In genomic region chr8:78940049-78940448, GRCm38 (mm10) we compare ENCODE assay signal across 19 mouse cellular contexts.
DNase-seq lines count a peak whose midpoint lies in the region; ATAC-seq and TF ChIP-seq lines count a peak whose summit lies in the region.
"Had no signal": no experiment of that assay in that cellular context is flagged by ENCODE, and none has a peak within 500 bp of the region (broad histone marks: within the 10 kb centered on the region; RNA-seq: fewer than 3 reads in every experiment).

No protein-coding gene starts in this region.

- H3K36me3 ChIP-seq in heart, embryonic 12.5 days, result no peaks in the 10 kb centered on the region
- no peaks in the 10 kb centered on the region for H3K36me3 ChIP-seq in stomach, postnatal 0 days (ENCODE audit: control insufficient read depth, insufficient read depth, low read length)
- H3K36me3 ChIP-seq in hindbrain, embryonic 16.5 days (ENCODE audit: control insufficient read depth, insufficient read depth, low read length), result no peaks in the 10 kb centered on the region
- H3K36me3 ChIP-seq: embryonic facial prominence, embryonic 10.5 days; G1E; limb, embryonic 15.5 days; neural tube, embryonic 12.5 days had no signal

- ATAC-seq in heart, embryonic 12.5 days (ENCODE audit: insufficient number of reproducible peaks, low FRiP score), result no peak
- no peak for ATAC-seq in stomach, postnatal 0 days (ENCODE audit: low FRiP score, low TSS enrichment)
- ATAC-seq in hindbrain, embryonic 16.5 days, result no peak
- ATAC-seq: forebrain, embryonic 14.5 days; inflammation-experienced regulatory T-cells, adult 6 months had no signal

- TF ChIP-seq CTCF in stomach, postnatal 0 days (IDR thresholded peaks at IDR 0.05; ENCODE audit: low read depth), result no peak

- peak; percentile 89 for DNase-seq in heart, adult 11 months
- peak; percentile 32 for DNase-seq in 416B (ENCODE audit: low read depth)
- peak; percentile 16 for DNase-seq in adrenal gland, postnatal 10 days
- DNase-seq in heart, postnatal 4 days, result peak; percentile 31
- no peak for DNase-seq in stomach, postnatal 0 days (ENCODE audit: low spot score)
- DNase-seq in kidney, postnatal 14 days, result no peak
- DNase-seq: cerebellum, adult 11 months; cerebellum, postnatal 25 days; kidney, adult 9 months; kidney, postnatal 4 days; lung, postnatal 14 days had no signal

- H3K27ac ChIP-seq in heart, embryonic 12.5 days (ENCODE audit: poor library complexity, severe bottlenecking), result no peak overlapping the region
- H3K27ac ChIP-seq in stomach, postnatal 0 days (replicated peaks), result no peak overlapping the region
- no peak overlapping the region for H3K27ac ChIP-seq in hindbrain, embryonic 16.5 days (ENCODE audit: low read depth, low read length)
- H3K27ac ChIP-seq: embryonic facial prominence, embryonic 10.5 days; limb, embryonic 15.5 days; neural tube, embryonic 12.5 days had no signal

- no peak overlapping the region for H3K9ac ChIP-seq in heart, embryonic 12.5 days
- no peak overlapping the region for H3K9ac ChIP-seq in stomach, postnatal 0 days (ENCODE audit: low read length)
- no peak overlapping the region for H3K9ac ChIP-seq in hindbrain, embryonic 16.5 days (ENCODE audit: low read depth, low read length)
- H3K9ac ChIP-seq: limb, embryonic 15.5 days; neural tube, embryonic 12.5 days had no signal

- no peak overlapping the region for H3K4me3 ChIP-seq in heart, embryonic 12.5 days
- H3K4me3 ChIP-seq in stomach, postnatal 0 days (ENCODE audit: low read depth, low read length), result no peak overlapping the region
- no peak overlapping the region for H3K4me3 ChIP-seq in hindbrain, embryonic 16.5 days (ENCODE audit: low read length)
- H3K4me3 ChIP-seq: embryonic facial prominence, embryonic 10.5 days; limb, embryonic 15.5 days; neural tube, embryonic 12.5 days had no signal

- no peak for TF ChIP-seq EP300 in stomach, postnatal 0 days (optimal IDR thresholded peaks at IDR 0.05)

- no peaks in the 10 kb centered on the region for H3K9me3 ChIP-seq in heart, embryonic 12.5 days (replicated peaks)
- H3K9me3 ChIP-seq in stomach, postnatal 0 days (ENCODE audit: control insufficient read depth, low read length), result no peaks in the 10 kb centered on the region
- H3K9me3 ChIP-seq in hindbrain, embryonic 16.5 days (ENCODE audit: control insufficient read depth, low read length), result no peaks in the 10 kb centered on the region
- H3K9me3 ChIP-seq: embryonic facial prominence, embryonic 10.5 days; G1E; limb, embryonic 15.5 days; neural tube, embryonic 12.5 days had no signal

- no peaks in the 10 kb centered on the region for H3K4me1 ChIP-seq in heart, embryonic 12.5 days (replicated peaks)
- H3K4me1 ChIP-seq in stomach, postnatal 0 days (replicated peaks; ENCODE audit: control insufficient read depth, insufficient read depth), result no peaks in the 10 kb centered on the region
- H3K4me1 ChIP-seq in hindbrain, embryonic 16.5 days (ENCODE audit: control insufficient read depth, insufficient read depth, low read depth, low read length), result no peaks in the 10 kb centered on the region
- H3K4me1 ChIP-seq: embryonic facial prominence, embryonic 10.5 days; limb, embryonic 15.5 days; neural tube, embryonic 12.5 days had no signal

- 20% methylated on average over 2 of the region's 2 CpGs for WGBS in heart, embryonic 12.5 days
- 60% methylated on average over 2 of the region's 2 CpGs for WGBS in stomach, postnatal 0 days
- WGBS in hindbrain, embryonic 16.5 days, result 84% methylated on average over 2 of the region's 2 CpGs

- no peaks in the 10 kb centered on the region for H3K27me3 ChIP-seq in heart, embryonic 12.5 days (replicated peaks)
- H3K27me3 ChIP-seq in stomach, postnatal 0 days (ENCODE audit: control insufficient read depth, insufficient read depth, low read length), result no peaks in the 10 kb centered on the region
- no peaks in the 10 kb centered on the region for H3K27me3 ChIP-seq in hindbrain, embryonic 16.5 days (replicated peaks; ENCODE audit: control insufficient read depth, insufficient read depth, low read length)
- H3K27me3 ChIP-seq: limb, embryonic 15.5 days; neural tube, embryonic 12.5 days had no signal

- no peak overlapping the region for H3K4me2 ChIP-seq in heart, embryonic 12.5 days
- no peak overlapping the region for H3K4me2 ChIP-seq in stomach, postnatal 0 days (replicated peaks; ENCODE audit: low read depth)
- H3K4me2 ChIP-seq in hindbrain, embryonic 16.5 days (ENCODE audit: low read length), result no peak overlapping the region
- H3K4me2 ChIP-seq: limb, embryonic 15.5 days; neural tube, embryonic 12.5 days had no signal

Comparison
In these comparisons a context has a peak if more than half of its experiments do, and no peak if none do; other contexts are left out.
1. DNase-seq: peak in heart, adult 11 months (single experiment), 416B (single experiment), adrenal gland, postnatal 10 days (single experiment) and heart, postnatal 4 days (single experiment); none in stomach, postnatal 0 days (single experiment) and kidney, postnatal 14 days (single experiment).